Mouse (Mus musculus): ENCODE measurements around the gene Usp24.

DNA sequence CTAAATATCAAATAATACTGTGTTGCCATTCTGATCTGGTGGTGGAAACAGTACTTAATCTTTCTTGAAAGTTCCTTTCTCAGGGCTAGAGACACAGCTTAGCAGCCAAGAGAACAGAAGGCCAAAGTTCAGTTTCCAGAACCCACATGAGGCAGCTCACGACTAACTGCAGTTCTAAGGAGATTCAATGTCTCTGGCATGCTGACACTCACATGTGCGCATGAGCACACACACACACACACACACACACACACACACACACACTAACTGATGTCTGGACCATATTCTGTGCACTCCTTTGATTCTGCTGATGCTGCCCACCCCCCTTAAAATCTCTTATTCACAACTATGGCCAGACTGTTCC is 34.9 kb upstream of the Usp24 start:
- TF ChIP-seq CTCF (IDR thresholded peaks at IDR 0.05; ENCODE audit: control insufficient read depth, insufficient read depth, insufficient read length) = no peak
- no peak for TF ChIP-seq MAX (IDR thresholded peaks at IDR 0.05)
- TF ChIP-seq FOSL1 (IDR thresholded peaks at IDR 0.05; ENCODE audit: insufficient read depth, low read length, poor library complexity, severe bottlenecking) = no peak
- TF ChIP-seq CEBPB (IDR thresholded peaks at IDR 0.05; ENCODE audit: low read depth) = no peak
- no peak for TF ChIP-seq USF1 (IDR thresholded peaks at IDR 0.05; ENCODE audit: low read depth)
- TF ChIP-seq MYOG (IDR thresholded peaks at IDR 0.05; ENCODE audit: control insufficient read depth, extremely low read depth, insufficient read length) = no peak
- no peak for TF ChIP-seq MYOD1 (IDR thresholded peaks at IDR 0.05; ENCODE audit: control insufficient read depth, insufficient read length, low read depth)

Data from C2C12 (cell line).